In genomic region chr12:71790581-71790980, GRCm38 (mm10) we compare ENCODE assay signal across 17 mouse cellular contexts.
"Had no signal": no experiment of that assay in that cellular context is flagged by ENCODE, and none has a peak within 500 bp of the region (broad histone marks: within the 10 kb centered on the region; RNA-seq: fewer than 3 reads in every experiment).

No protein-coding gene starts in this region.

- DNase-seq: left cerebral cortex, postnatal 4 days; liver; liver, embryonic 13.5 days; liver, postnatal 0 days; lung, adult 18-20 months; lung, adult 2 months; lung, embryonic 14.5 days; lung, postnatal 10 days; lung, postnatal 14 days; lung, postnatal 36 days; lung, postnatal 4 days; midbrain, embryonic 14.5 days had no signal

- ATAC-seq: liver, embryonic 12.5 days; liver, postnatal 0 days; lung, postnatal 0 days; midbrain, embryonic 13.5 days; midbrain, embryonic 15.5 days; midbrain, embryonic 16.5 days had no signal
